Mouse (Mus musculus): ENCODE results near the gene 2410004P03Rik. TPM values are rescaled to one million over a fixed set of nuclear protein-coding genes. Genes with fewer than 3 reads are reported as not detected.

2410004P03Rik gene
- total RNA-seq, 2 experiments from 2014 or later = not detected

Other genes starting within 250 kb of the 2410004P03Rik start
- gene Greb1, start 210.8 kb downstream of the 2410004P03Rik start, total RNA-seq (2021) = 1 to 10 TPM in 1 of 2 experiments, under 1 TPM in 1; 0.43 to 3.9 TPM
- 100 to 1,000 TPM; 143 to 161 TPM for gene E2f6, start 200.8 kb downstream of the 2410004P03Rik start, total RNA-seq (2021)
- gene Rock2, start 116.8 kb downstream of the 2410004P03Rik start, total RNA-seq (2021) = 10 to 100 TPM; 71.6 to 89.3 TPM
- gene Pqlc3, start 11.3 kb downstream of the 2410004P03Rik start, total RNA-seq (2021) = 1 to 10 TPM; 1.2 to 1.9 TPM
- gene Kcnf1, start 165.2 kb upstream of the 2410004P03Rik start, total RNA-seq (2021) = 1 to 10 TPM; 1.6 to 3.9 TPM